Mouse (Mus musculus) CH12.LX (cell line): ENCODE measurements at regions not wholly inside any gene's neighbourhood (a gene's known extent, or its start where the extent isn't known, plus 50 kb on each side); places are given as distances from the start of the nearest gene placed in this dataset.

Source experiments
- CHD2 ChIP-seq: IDR thresholded peaks from 2 replicates; pipeline ENCODE4 v1.6.1; 2011; ENCODE audit warnings: low read length, improper control_type of control experiment
- CTCF ChIP-seq, 2 experiments: IDR thresholded peaks in 1 of 2; conservative IDR thresholded peaks in 1 of 2; 2 replicates each; pipeline ENCODE4 v1.5.1; 2011 to 2012; ENCODE audit warnings: low read depth in 2 of 2, low read length in 2 of 2, improper control_type of control experiment in 1 of 2, inconsistent platforms in 1 of 2, mild to moderate bottlenecking in 1 of 2, moderate library complexity in 1 of 2
- E2F4 ChIP-seq: IDR thresholded peaks from 2 replicates; pipeline ENCODE4 v1.6.1; 2011; ENCODE audit warnings: low read depth, low read length, improper control_type of control experiment; ENCODE audit not compliant: insufficient replicate concordance
- EP300 ChIP-seq: IDR thresholded peaks from 2 replicates; pipeline ENCODE4 v1.6.1; 2011; ENCODE audit warnings: low read length, improper control_type of control experiment
- IRF4 ChIP-seq: IDR thresholded peaks from 2 replicates; pipeline ENCODE4 v1.6.1; 2014; ENCODE audit warnings: low read depth, mild to moderate bottlenecking, inconsistent platforms, low read length, improper control_type of control experiment
- POLR2A ChIP-seq: IDR thresholded peaks from 2 replicates; pipeline ENCODE4 v1.6.1; 2011; ENCODE audit warnings: low read depth, mild to moderate bottlenecking, improper control_type of control experiment, low read length
- TCF12 ChIP-seq: IDR thresholded peaks from 2 replicates; pipeline ENCODE4 v1.6.1; 2014; ENCODE audit warnings: low read depth, mild to moderate bottlenecking, inconsistent platforms, low read length, improper control_type of control experiment

GRCm38 (mm10) chr16:93079660-93080390, 253.9 kb upstream of the Runx1 start:
- TF ChIP-seq E2F4: no peak
- no peak for TF ChIP-seq CHD2
- no peak for TF ChIP-seq POLR2A
- TF ChIP-seq TCF12: no peak
- TF ChIP-seq CTCF (conservative IDR thresholded peaks at IDR 0.05 in 1 of 2, IDR thresholded peaks at IDR 0.05 in 1 of 2; ENCODE audit: low read depth in 2 of 2, low read length in 2 of 2): no peak
- TF ChIP-seq IRF4: no peak
- TF ChIP-seq EP300: no peak
